Mouse (Mus musculus): ENCODE results near the gene Pcnp.
"Not testable (repeated sequence)": the region's sequence is repeated elsewhere in the genome, so short reads cannot be mapped to it uniquely, and the experiment has no call there.

The Pcnp gene

GRCm38 (mm10) chr16:56029661-56030082, at the start of gene Pcnp:
Gene Pcnp (minus strand): TSS chr16:56029739.
- peak; percentile 92 to 94 for DNase-seq (ENCODE audit: low spot score in 2 of 2)

DNA sequence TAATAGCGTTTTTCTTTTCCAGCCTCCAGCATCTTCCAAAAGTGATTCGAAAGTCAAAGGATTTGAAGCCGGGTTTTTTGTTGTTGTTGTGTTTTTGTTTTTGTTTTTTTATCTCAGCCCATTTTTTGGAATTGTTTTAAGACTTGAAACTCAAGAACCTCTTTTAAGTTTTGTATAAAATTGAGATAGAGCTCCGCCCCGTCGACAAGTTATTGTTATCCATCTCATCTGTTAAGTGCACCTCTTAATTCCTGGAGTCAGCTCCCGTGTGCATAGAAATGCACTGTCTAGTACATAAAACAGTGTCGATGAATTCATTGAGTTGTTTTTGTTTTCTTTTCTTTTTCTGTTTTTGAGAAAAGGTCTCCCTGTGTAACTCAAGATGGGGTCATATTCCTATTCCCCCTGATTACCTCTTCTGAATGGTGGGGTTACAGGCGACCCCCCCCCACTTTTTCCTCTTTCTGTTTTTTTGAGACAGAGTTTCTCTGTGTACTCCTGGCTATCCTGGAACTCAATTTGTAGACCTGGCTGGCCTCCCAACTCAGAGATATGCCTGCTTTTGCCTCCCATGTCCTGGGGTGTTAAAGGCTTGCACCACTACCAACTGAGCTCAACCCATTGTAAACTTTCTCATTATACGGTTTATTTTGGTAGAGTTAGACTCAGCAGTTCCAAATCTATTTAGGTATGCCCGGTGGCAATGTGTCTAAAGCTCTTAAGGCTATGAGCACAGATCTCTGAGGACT, 46.8 kb upstream of the Pcnp start:
- no peak for DNase-seq (ENCODE audit: low spot score in 2 of 2)

GRCm38 (mm10) chr16:56075222-56076111, 45.9 kb upstream of the Pcnp start:
- peak; percentile 61 to 70 for DNase-seq (ENCODE audit: low spot score in 2 of 2)

GRCm38 (mm10) chr16:56074565-56074964, 45.0 kb upstream of the Pcnp start:
- no peak for DNase-seq (ENCODE audit: low spot score in 2 of 2)

DNA sequence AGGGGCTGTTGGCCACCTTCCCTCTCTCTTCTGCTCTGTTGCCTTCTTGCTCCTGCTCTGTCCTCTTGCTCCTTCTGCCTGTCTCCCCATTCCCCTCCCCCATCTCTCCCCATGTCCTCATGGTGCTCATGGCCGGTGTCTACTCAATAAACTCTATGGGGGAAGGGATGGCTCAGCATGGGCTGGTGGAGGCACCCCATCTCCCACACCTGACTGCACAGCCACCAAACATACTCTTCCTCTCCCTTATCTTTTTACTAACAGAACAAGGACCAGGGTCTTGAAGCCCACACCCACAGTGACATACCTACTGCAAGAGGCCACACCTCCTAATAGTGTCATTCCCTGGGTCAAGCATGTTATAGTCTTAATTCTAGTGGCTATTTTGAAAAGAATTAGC, 44.6 kb upstream of the Pcnp start:
- no peak for DNase-seq (ENCODE audit: low spot score in 2 of 2)

- DNase-seq (ENCODE audit: low spot score in 2 of 2) = not testable (repeated sequence)
These were observed 43.6 kb upstream of the Pcnp start for GRCm38 (mm10) chr16:56073150-56073549.

GRCm38 (mm10) chr16:56072533-56072932, 43.0 kb upstream of the Pcnp start:
- DNase-seq (ENCODE audit: low spot score in 2 of 2) = no peak

- no peak for DNase-seq (ENCODE audit: low spot score in 2 of 2)
These were observed 42.0 kb upstream of the Pcnp start for GRCm38 (mm10) chr16:56071317-56072232.

DNA sequence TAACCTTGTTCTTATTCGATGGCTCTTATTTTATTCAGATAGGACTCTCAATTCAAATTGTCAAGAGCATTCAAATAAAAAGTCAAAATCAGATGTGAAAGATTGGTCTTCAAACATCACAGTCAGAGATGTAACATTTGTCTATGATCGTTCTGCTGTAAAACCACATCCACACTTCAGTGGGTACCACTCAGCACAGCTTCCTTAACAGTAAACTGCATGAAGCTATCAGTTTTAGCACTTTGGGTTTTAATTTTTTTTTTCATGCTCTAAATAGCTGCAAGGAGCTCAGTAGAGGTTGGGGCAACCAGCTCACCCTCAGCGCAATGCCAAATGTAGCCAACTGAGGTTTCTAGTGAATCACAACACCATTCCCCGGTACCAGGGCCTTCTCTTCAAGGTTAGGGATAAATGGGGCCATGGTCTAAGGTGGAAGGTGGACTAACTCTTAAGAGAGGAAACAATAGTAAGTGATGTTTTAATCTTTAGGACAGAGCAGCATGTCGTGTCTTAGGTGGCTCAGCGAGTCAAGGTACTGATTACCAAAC, 39.1 kb upstream of the Pcnp start:
- DNase-seq (ENCODE audit: low spot score in 2 of 2) = no peak

DNA sequence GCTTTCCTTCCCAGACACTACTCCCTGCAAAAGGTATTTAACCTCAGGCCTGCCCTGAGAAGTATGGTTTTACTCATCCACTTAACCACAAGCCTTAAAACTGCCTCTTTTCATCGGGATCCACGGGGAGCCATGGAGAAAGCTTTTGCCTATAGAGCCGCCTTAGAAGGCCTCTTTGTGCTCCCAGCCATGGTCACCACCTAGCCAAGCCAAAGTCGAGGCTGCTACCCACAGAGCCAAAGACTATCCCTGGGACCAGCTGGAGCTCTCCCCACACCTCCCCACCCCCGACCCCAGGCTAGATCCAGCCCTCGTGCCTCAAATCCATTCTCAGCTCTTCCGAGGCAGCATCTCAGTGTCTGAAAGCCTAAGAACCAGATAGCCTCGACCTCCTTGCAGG, 36.6 kb upstream of the Pcnp start:
- DNase-seq (ENCODE audit: low spot score in 2 of 2) = no peak

GRCm38 (mm10) chr16:56064334-56064990, 34.9 kb upstream of the Pcnp start:
- peak; percentile 27 to 37 for DNase-seq (ENCODE audit: low spot score in 2 of 2)

GRCm38 (mm10) chr16:56062981-56063380, 33.4 kb upstream of the Pcnp start:
- DNase-seq (ENCODE audit: low spot score in 2 of 2) = no peak

GRCm38 (mm10) chr16:56061995-56062594, 32.6 kb upstream of the Pcnp start:
- DNase-seq (ENCODE audit: low spot score in 2 of 2) = no peak

DNA sequence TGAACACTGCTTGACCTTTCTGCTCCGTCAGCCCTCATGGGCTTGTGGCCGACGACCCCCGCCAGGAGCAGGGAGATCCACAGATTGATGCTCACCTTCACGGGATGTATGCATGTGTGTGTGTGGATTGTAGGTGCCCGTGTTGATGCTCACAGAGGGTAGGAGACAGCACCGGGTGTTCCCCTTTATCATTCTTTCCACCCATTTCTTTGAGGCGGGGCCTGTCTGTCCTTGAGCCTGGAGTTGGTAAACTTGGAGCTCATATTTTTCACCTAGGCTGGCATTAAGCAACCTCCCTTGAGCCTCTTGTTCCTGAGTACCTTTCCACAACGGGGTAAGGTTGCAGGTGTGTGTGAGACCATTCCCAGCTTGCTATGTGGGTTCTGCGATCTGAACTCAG, 28.6 kb upstream of the Pcnp start:
- DNase-seq (ENCODE audit: low spot score in 2 of 2) = no peak

- no peak for DNase-seq (ENCODE audit: low spot score in 2 of 2)
These were observed 27.5 kb upstream of the Pcnp start for GRCm38 (mm10) chr16:56056944-56057590.

DNA sequence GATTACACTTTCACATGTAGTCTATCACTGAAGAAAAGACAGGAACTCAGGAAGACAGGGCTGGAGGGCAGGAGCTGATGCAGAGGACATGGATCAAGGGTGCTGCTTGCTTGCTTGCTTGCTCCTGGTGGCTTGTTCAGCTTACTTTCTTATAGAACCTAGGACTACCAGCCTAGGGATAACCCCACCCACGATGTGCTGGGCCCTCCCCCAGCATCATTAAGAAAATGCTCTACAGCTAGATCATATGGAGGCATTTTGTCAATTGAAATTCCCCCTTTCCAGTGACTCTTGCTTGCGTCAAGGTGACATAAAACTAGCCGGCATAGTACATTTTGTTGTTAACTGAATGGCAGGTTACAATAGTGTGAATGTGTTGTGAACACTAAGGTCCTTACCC, 26.4 kb upstream of the Pcnp start:
- no peak for DNase-seq (ENCODE audit: low spot score in 2 of 2)

- not testable (repeated sequence) for DNase-seq (ENCODE audit: low spot score in 2 of 2)
These were observed 18.5 kb upstream of the Pcnp start, which contains the start of gene Senp7 for GRCm38 (mm10) chr16:56048038-56048437. Gene Senp7 (plus strand): TSS chr16:56048338.

- no peak for DNase-seq (ENCODE audit: low spot score in 2 of 2)
These were observed 8.6 kb upstream of the Pcnp start for GRCm38 (mm10) chr16:56038090-56038489.

- peak; percentile 81 to 88 for DNase-seq (ENCODE audit: low spot score in 2 of 2)
These were observed 7.8 kb upstream of the Pcnp start, which contains the start of gene Trmt10c for GRCm38 (mm10) chr16:56037138-56038010. Gene Trmt10c (minus strand): TSS chr16:56037819.
